Mouse (Mus musculus): ENCODE results near the gene Myt1l.

The Myt1l gene

DNA sequence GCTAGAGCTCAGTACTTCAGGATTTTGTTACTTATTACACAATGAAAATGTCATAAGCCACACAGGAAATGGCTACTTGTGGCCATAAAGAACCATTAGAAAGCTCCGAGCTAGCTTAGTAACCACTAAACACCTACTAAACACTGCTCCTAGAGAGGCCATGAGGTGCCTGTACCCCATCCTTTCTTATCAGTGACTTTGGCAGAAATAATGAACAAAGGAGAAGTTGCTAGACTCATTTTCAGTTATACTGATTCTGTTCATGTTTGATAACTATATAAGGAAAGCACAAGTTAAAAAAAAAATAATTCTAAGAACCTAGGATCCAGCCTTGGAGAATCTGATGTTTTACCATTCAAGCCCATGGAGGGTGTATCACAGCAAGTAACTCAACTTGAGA is 278.2 kb downstream of the Myt1l start:
- in situ Hi-C loops (cut with MboI; ENCODE audit: low sequenced_read_pairs) = no loop called here

GRCm38 (mm10) chr12:29809569-29810185 is 281.5 kb downstream of the Myt1l start:
- in situ Hi-C loops (cut with MboI; ENCODE audit: low sequenced_read_pairs) = no loop called here

GRCm38 (mm10) chr12:29815466-29815865 is 287.3 kb downstream of the Myt1l start:
- in situ Hi-C loops (cut with MboI; ENCODE audit: low sequenced_read_pairs) = no loop called here

- in situ Hi-C loops (cut with MboI; ENCODE audit: low sequenced_read_pairs) = no loop called here
These were observed 287.9 kb downstream of the Myt1l start for GRCm38 (mm10) chr12:29816130-29816529.

DNA sequence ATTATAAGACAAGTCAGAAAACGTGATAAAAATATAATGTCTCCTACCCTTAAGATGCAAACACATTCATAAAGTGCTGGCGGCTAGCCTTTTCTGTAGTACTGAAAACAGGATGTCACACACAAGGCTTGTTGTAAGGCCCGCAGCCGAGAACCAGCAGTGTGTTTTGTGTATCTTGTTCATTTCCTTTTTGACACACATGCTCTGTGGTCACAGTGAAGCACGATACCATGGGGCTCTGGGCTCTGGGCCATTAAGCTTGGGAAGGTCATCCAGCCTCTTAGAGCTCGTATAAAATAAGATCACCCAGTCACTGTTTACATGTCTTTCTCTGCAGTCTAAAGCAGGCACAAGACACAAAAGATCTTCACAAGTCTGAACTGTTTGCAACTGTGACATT is 288.6 kb downstream of the Myt1l start:
- in situ Hi-C loops (cut with MboI; ENCODE audit: low sequenced_read_pairs) = no loop called here

GRCm38 (mm10) chr12:29822216-29822615 is 294.0 kb downstream of the Myt1l start:
- in situ Hi-C loops (cut with MboI; ENCODE audit: low sequenced_read_pairs) = no loop called here

GRCm38 (mm10) chr12:29823766-29824417 is 295.7 kb downstream of the Myt1l start:
- in situ Hi-C loops (cut with MboI; ENCODE audit: low sequenced_read_pairs) = no loop called here

- in situ Hi-C loops (cut with MboI; ENCODE audit: low sequenced_read_pairs) = no loop called here
These were observed 302.4 kb downstream of the Myt1l start for GRCm38 (mm10) chr12:29830571-29830970.

- in situ Hi-C loops (cut with MboI; ENCODE audit: low sequenced_read_pairs) = no loop called here
These were observed 303.2 kb downstream of the Myt1l start for GRCm38 (mm10) chr12:29831356-29831755.

DNA sequence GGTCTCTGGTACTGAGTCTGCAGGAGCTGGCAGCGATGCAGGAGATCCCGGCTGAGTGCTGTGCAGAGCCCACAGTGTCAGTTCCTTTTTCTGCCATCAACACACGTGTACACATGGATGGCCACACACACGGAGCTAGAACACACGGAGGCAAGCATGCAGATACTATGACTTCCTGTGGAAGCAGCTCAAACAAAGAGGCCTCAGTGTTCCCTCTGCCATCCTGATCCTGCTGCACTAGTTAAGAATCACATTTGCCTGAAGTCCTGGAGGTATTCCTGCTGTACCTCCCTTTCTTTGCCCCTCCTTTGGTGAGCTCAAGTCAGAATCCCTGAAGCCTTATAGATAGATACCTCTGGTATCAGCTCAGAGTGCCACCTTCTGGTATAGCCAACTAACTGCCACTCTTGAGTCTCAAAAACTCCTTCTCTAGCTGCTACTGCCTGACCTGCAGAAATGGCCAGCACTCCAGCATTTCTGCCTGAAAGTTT is 309.2 kb downstream of the Myt1l start:
- in situ Hi-C loops (cut with MboI; ENCODE audit: low sequenced_read_pairs) = no loop called here

DNA sequence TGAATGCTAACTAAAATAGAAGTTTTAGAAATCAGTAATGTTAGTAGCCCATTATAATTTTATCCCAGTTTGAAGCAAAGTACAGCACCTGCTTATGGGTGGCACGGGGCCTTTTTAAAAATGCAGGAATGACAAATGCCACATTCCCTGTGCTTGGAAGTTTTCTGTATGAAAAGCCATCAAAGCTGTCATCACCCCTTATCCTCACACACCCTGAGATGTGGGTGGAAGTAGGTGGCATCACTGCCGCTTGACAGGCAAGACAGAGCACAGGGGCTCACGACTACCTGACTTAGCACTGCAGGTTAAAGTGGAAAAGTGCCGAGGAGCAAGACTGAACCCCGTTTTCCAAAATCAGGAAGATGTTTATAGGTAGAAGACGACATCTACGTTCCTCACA is 310.2 kb downstream of the Myt1l start:
- in situ Hi-C loops (cut with MboI; ENCODE audit: low sequenced_read_pairs) = no loop called here

DNA sequence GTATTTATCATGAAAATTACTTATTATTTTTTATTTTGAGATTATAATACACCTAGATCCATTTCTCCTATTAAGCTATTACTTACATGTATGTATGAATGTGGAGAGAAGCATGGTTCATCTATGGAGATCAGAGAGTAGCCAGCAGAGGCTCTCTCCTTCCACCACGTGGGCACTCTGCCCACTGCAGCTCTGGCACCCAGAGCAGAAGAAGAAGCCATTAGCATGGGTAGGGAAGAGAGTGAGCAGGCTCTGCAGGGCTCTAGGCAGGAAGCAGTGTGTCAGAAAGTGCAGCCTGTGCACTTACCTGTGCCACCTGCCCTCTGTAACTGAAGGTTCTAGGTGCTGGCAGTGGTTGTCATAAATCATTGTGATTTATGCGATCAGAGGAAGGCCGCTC is 321.8 kb downstream of the Myt1l start:
- in situ Hi-C loops (cut with MboI; ENCODE audit: low sequenced_read_pairs) = loop anchor here (25.0 kb wide), 1 partner anchor 1263 kb away; the partner anchor contains the start of gene Allc

DNA sequence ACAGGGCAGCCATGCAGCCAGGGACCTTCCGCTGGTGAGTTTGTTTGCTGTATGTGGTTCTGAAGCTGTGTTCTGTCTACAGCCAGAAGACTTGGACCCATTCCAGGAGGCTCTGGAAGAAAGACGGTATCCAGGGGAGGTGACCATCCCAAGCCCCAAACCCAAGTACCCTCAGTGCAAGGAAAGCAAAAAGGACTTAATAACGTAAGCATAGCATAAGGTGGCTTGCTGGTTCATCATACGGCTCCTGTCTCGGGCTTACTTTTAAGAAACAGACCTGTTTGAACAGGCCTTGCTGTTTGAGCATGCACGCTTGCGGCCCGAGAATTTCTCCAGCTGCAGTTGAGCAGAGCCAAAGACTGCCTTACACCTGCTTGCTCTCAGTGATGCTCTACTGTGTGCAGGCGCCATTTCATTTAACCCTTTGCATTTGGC is 326.0 kb downstream of the Myt1l start:
- in situ Hi-C loops (cut with MboI; ENCODE audit: low sequenced_read_pairs) = loop anchor here (25.0 kb wide), 1 partner anchor 1267 kb away; the partner anchor contains the start of gene Allc

- in situ Hi-C loops (cut with MboI; ENCODE audit: low sequenced_read_pairs) = loop anchor here (25.0 kb wide), 1 partner anchor 1268 kb away; the partner anchor contains the start of gene Allc
These were observed 326.8 kb downstream of the Myt1l start for GRCm38 (mm10) chr12:29855007-29855406.

GRCm38 (mm10) chr12:29860986-29861385 is 332.8 kb downstream of the Myt1l start:
- in situ Hi-C loops (cut with MboI; ENCODE audit: low sequenced_read_pairs) = loop anchor here (25.0 kb wide), 1 partner anchor 1274 kb away; the partner anchor contains the start of gene Allc

DNA sequence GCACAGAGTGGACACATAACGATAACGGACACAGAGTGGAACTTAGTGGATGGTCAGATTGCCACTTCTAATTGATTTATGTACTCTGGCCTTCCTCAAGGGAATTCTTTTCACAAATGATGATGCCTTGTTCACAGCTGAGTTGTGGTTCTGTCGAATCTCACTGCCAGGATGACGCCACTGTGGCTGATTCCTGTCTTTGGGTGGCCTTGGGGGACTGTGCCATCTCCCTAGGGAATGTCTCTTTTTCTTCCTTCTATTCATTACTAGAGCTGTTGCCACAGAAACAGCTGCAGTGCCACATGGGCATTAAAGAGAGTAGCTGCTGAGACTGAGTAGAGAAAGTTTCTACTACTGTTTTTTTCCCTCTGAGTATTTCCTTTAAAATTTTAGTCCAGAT is 340.1 kb downstream of the Myt1l start:
- in situ Hi-C loops (cut with MboI; ENCODE audit: low sequenced_read_pairs) = loop anchor here (25.0 kb wide), 1 partner anchor 1281 kb away; the partner anchor contains the start of gene Allc

- in situ Hi-C loops (cut with MboI; ENCODE audit: low sequenced_read_pairs) = loop anchor here (25.0 kb wide), 1 partner anchor 1281 kb away; the partner anchor contains the start of gene Allc
These were observed 340.6 kb downstream of the Myt1l start for GRCm38 (mm10) chr12:29868781-29869180.

- in situ Hi-C loops (cut with MboI; ENCODE audit: low sequenced_read_pairs) = loop anchor here (25.0 kb wide), 1 partner anchor 1285 kb away; the partner anchor contains the start of gene Allc
These were observed 344.1 kb downstream of the Myt1l start for GRCm38 (mm10) chr12:29872156-29872815.

- in situ Hi-C loops (cut with MboI; ENCODE audit: low sequenced_read_pairs) = loop anchor here (25.0 kb wide), 1 partner anchor 1286 kb away; the partner anchor contains the start of gene Allc
These were observed 345.1 kb downstream of the Myt1l start for GRCm38 (mm10) chr12:29873281-29873772.

GRCm38 (mm10) chr12:29877977-29878376 is 349.8 kb downstream of the Myt1l start:
- in situ Hi-C loops (cut with MboI; ENCODE audit: low sequenced_read_pairs) = no loop called here

Data from CH12F3 (cell line).